Mouse (Mus musculus): Measurements from ENCODE around the gene Il12a. TPM values are rescaled to one million over a fixed set of nuclear protein-coding genes. Genes with fewer than 3 reads are reported as not detected.

Gene Il12a
- not detected in 2 replicates for polyA plus RNA-seq (2011; ENCODE audit: insufficient read depth, insufficient read length, low read depth, missing spikeins)

- Histone ChIP-seq H3K4me3 (ENCODE audit: low read depth, low read length) (no peak within 1 kb of the TSS), H3K9ac (ENCODE audit: low read depth, poor library complexity, severe bottlenecking) (no peak within 1 kb of the TSS), H3K36me3 (ENCODE audit: control insufficient read depth, insufficient read depth, low read length, poor library complexity, severe bottlenecking) (no peaks in the 10 kb centered on the region), H3K27ac (ENCODE audit: insufficient read depth, low read length) (no peak within 1 kb of the TSS), H3K9me3 (replicated peaks; ENCODE audit: control insufficient read depth, insufficient read depth, low read length, poor library complexity, severe bottlenecking) (no peaks in the 10 kb centered on the region), H3K4me1 (ENCODE audit: control insufficient read depth, insufficient read depth, low read length) (no peaks in the 10 kb centered on the region), H3K27me3 (ENCODE audit: control insufficient read depth, insufficient read depth, low read length, poor library complexity, severe bottlenecking) (no peaks in the 10 kb centered on the region)
- TF ChIP-seq EP300 (IDR thresholded peaks at IDR 0.05; ENCODE audit: insufficient read depth, low read depth, low read length) = no peak
- TF ChIP-seq POLR2A (IDR thresholded peaks at IDR 0.05; ENCODE audit: insufficient read depth, low read length) = no peak
- no peak for TF ChIP-seq CTCF (IDR thresholded peaks at IDR 0.05; ENCODE audit: low read depth, low read length)
Measured at GRCm38 (mm10) chr3:68690344-68690743, at the start of gene Il12a. Il12a (plus strand) TSS chr3:68690644.

- Histone ChIP-seq H3K27me3 (ENCODE audit: control insufficient read depth, insufficient read depth, low read length, poor library complexity, severe bottlenecking) (no peaks in the 10 kb centered on the region), H3K27ac (ENCODE audit: insufficient read depth, low read length) (no peak overlapping the region), H3K9me3 (replicated peaks; ENCODE audit: control insufficient read depth, insufficient read depth, low read length, poor library complexity, severe bottlenecking) (no peaks in the 10 kb centered on the region), H3K36me3 (ENCODE audit: control insufficient read depth, insufficient read depth, low read length, poor library complexity, severe bottlenecking) (no peaks in the 10 kb centered on the region), H3K4me3 (ENCODE audit: low read depth, low read length) (no peak overlapping the region), H3K9ac (ENCODE audit: low read depth, poor library complexity, severe bottlenecking) (no peak overlapping the region), H3K4me1 (ENCODE audit: control insufficient read depth, insufficient read depth, low read length) (no peaks in the 10 kb centered on the region)
- no peak for TF ChIP-seq POLR2A (IDR thresholded peaks at IDR 0.05; ENCODE audit: insufficient read depth, low read length)
- no peak for TF ChIP-seq EP300 (IDR thresholded peaks at IDR 0.05; ENCODE audit: insufficient read depth, low read depth, low read length)
- no peak for TF ChIP-seq CTCF (IDR thresholded peaks at IDR 0.05; ENCODE audit: low read depth, low read length)
Measured at GRCm38 (mm10) chr3:68642935-68643334, 47.5 kb upstream of the Il12a start.

- Histone ChIP-seq H3K4me1 (ENCODE audit: control insufficient read depth, insufficient read depth, low read length) (no peaks in the 10 kb centered on the region), H3K27me3 (ENCODE audit: control insufficient read depth, insufficient read depth, low read length, poor library complexity, severe bottlenecking) (no peaks in the 10 kb centered on the region), H3K9ac (ENCODE audit: low read depth, poor library complexity, severe bottlenecking) (no peak overlapping the region), H3K4me3 (ENCODE audit: low read depth, low read length) (no peak overlapping the region), H3K27ac (ENCODE audit: insufficient read depth, low read length) (no peak overlapping the region), H3K36me3 (ENCODE audit: control insufficient read depth, insufficient read depth, low read length, poor library complexity, severe bottlenecking) (no peaks in the 10 kb centered on the region), H3K9me3 (replicated peaks; ENCODE audit: control insufficient read depth, insufficient read depth, low read length, poor library complexity, severe bottlenecking) (no peaks in the 10 kb centered on the region)
- TF ChIP-seq POLR2A (IDR thresholded peaks at IDR 0.05; ENCODE audit: insufficient read depth, low read length) (no peak), EP300 (IDR thresholded peaks at IDR 0.05; ENCODE audit: insufficient read depth, low read depth, low read length) (no peak), CTCF (IDR thresholded peaks at IDR 0.05; ENCODE audit: low read depth, low read length) (no peak)
Measured at GRCm38 (mm10) chr3:68646387-68647130, 43.9 kb upstream of the Il12a start.

DNA sequence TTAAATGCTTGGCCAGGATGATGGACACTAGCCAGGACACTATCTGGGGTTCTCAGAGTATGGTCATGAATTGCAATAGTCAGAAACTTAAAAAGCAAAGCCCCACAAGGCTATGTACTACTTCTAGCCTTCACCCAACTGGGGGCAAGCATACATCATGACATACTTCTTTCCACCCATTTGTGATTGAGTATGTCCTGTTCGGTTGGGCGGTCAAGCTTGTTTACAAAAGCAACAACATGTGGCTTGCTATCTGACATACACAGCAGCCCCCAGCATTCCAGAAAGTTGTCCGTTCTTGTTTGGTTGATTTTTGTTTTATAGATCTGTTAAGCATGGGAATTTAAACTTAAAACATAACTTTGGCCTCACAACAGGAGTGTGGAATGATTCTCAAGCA is 43.2 kb upstream of the Il12a start:
- no peak overlapping the region for H3K9ac ChIP-seq (ENCODE audit: low read depth, poor library complexity, severe bottlenecking)
- no peaks in the 10 kb centered on the region for H3K27me3 ChIP-seq (ENCODE audit: control insufficient read depth, insufficient read depth, low read length, poor library complexity, severe bottlenecking)
- TF ChIP-seq POLR2A (IDR thresholded peaks at IDR 0.05; ENCODE audit: insufficient read depth, low read length) (no peak), EP300 (IDR thresholded peaks at IDR 0.05; ENCODE audit: insufficient read depth, low read depth, low read length) (no peak), CTCF (IDR thresholded peaks at IDR 0.05; ENCODE audit: low read depth, low read length) (no peak)
- no peak overlapping the region for H3K27ac ChIP-seq (ENCODE audit: insufficient read depth, low read length)
- H3K36me3 ChIP-seq (ENCODE audit: control insufficient read depth, insufficient read depth, low read length, poor library complexity, severe bottlenecking) = no peaks in the 10 kb centered on the region
- no peaks in the 10 kb centered on the region for H3K9me3 ChIP-seq (replicated peaks; ENCODE audit: control insufficient read depth, insufficient read depth, low read length, poor library complexity, severe bottlenecking)
- H3K4me3 ChIP-seq (ENCODE audit: low read depth, low read length) = no peak overlapping the region
- H3K4me1 ChIP-seq (ENCODE audit: control insufficient read depth, insufficient read depth, low read length) = no peaks in the 10 kb centered on the region

- Histone ChIP-seq H3K27ac (ENCODE audit: insufficient read depth, low read length) (no peak overlapping the region), H3K27me3 (ENCODE audit: control insufficient read depth, insufficient read depth, low read length, poor library complexity, severe bottlenecking) (no peaks in the 10 kb centered on the region), H3K9me3 (replicated peaks; ENCODE audit: control insufficient read depth, insufficient read depth, low read length, poor library complexity, severe bottlenecking) (no peaks in the 10 kb centered on the region), H3K36me3 (ENCODE audit: control insufficient read depth, insufficient read depth, low read length, poor library complexity, severe bottlenecking) (no peaks in the 10 kb centered on the region), H3K9ac (ENCODE audit: low read depth, poor library complexity, severe bottlenecking) (no peak overlapping the region), H3K4me3 (ENCODE audit: low read depth, low read length) (no peak overlapping the region), H3K4me1 (ENCODE audit: control insufficient read depth, insufficient read depth, low read length) (no peaks in the 10 kb centered on the region)
- TF ChIP-seq POLR2A (IDR thresholded peaks at IDR 0.05; ENCODE audit: insufficient read depth, low read length) (no peak), CTCF (IDR thresholded peaks at IDR 0.05; ENCODE audit: low read depth, low read length) (no peak), EP300 (IDR thresholded peaks at IDR 0.05; ENCODE audit: insufficient read depth, low read depth, low read length) (no peak)
Measured at GRCm38 (mm10) chr3:68650251-68650650, 40.2 kb upstream of the Il12a start.

DNA sequence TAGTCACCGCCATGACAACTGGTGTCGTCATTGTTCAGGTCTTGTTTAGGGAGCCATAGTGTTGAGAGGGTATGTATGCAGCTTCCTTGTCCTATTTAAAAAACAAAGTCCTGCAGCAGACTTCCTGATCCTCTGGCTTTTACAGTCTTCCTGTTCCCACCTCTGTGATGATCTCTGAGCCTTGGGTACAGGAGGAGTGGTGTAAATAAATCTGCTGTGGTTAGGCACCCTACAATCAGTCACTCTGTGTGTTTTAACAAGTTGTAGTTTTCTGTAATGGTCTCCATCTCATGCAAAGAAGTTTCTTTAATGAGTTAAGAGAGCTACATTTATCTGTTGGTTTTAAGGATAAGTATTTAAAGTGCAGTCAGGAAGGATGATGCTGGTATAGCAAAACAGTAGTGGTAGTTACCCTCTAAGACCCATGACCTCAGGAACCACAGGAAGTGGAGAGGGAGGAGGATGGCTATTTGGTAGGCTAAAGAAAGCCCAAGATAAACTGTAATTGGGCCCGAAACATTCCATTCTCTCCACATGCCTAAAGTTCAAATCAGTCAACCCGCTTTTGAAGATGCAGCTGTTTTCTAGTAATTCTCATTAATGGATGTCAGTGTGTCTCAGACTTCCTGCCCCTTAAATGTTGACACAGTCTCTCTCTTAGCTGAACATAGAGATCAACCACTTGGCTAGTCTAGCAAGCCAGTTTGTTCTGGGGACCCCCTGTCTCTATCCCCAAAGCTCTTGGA is 33.7 kb upstream of the Il12a start:
- no peak overlapping the region for H3K9ac ChIP-seq (ENCODE audit: low read depth, poor library complexity, severe bottlenecking)
- H3K4me1 ChIP-seq (ENCODE audit: control insufficient read depth, insufficient read depth, low read length) = no peaks in the 10 kb centered on the region
- H3K27me3 ChIP-seq (ENCODE audit: control insufficient read depth, insufficient read depth, low read length, poor library complexity, severe bottlenecking) = no peaks in the 10 kb centered on the region
- H3K36me3 ChIP-seq (ENCODE audit: control insufficient read depth, insufficient read depth, low read length, poor library complexity, severe bottlenecking) = no peaks in the 10 kb centered on the region
- H3K9me3 ChIP-seq (replicated peaks; ENCODE audit: control insufficient read depth, insufficient read depth, low read length, poor library complexity, severe bottlenecking) = no peaks in the 10 kb centered on the region
- H3K4me3 ChIP-seq (ENCODE audit: low read depth, low read length) = no peak overlapping the region
- TF ChIP-seq EP300 (IDR thresholded peaks at IDR 0.05; ENCODE audit: insufficient read depth, low read depth, low read length) (no peak), CTCF (IDR thresholded peaks at IDR 0.05; ENCODE audit: low read depth, low read length) (no peak), POLR2A (IDR thresholded peaks at IDR 0.05; ENCODE audit: insufficient read depth, low read length) (no peak)
- no peak overlapping the region for H3K27ac ChIP-seq (ENCODE audit: insufficient read depth, low read length)

Data from ES-Bruce4 (cell line).